Mouse (Mus musculus) spleen, adult 2 months (tissue): ENCODE measurements around the gene Dnajb1. TPM values are rescaled to one million over a fixed set of nuclear protein-coding genes. Genes with fewer than 3 reads are reported as not detected.
A peak's percentile ranks its signal among the peaks of the same experiment; 100 is the strongest.

Experiments used
- DNase-seq, 2 experiments: peaks; one replicate each; pipeline versions ENCODE4 v3.0.0 to v3.0.0-alpha.2; 2012 to 2021; ENCODE audit warnings: low spot score in 2 of 2, low read depth in 1 of 2
- H3K27ac ChIP-seq: fragments of 200-500 bp; 2 replicates; pipeline ENCODE4 v1.5.1; 2012; ENCODE audit warnings: low read length, inconsistent platforms; ENCODE audit not compliant: insufficient read depth
- H3K27me3 ChIP-seq: fragments of 200-500 bp; 2 replicates; pipeline ENCODE4 v1.6.1; 2012; ENCODE audit warnings: mild to moderate bottlenecking, moderate library complexity, low read length, inconsistent platforms; ENCODE audit not compliant: control insufficient read depth, insufficient read depth
- H3K36me3 ChIP-seq: fragments of 200-500 bp; 2 replicates; pipeline ENCODE4 v1.6.1; 2012; ENCODE audit warnings: mild to moderate bottlenecking, low read length, inconsistent platforms; ENCODE audit not compliant: control insufficient read depth, insufficient read depth
- H3K4me1 ChIP-seq: fragments of 200-500 bp; 2 replicates; pipeline ENCODE4 v1.6.1; 2011; ENCODE audit warnings: inconsistent platforms; ENCODE audit not compliant: control insufficient read depth, insufficient read depth, insufficient read length
- H3K4me3 ChIP-seq: fragments of 200-500 bp; 2 replicates; pipeline ENCODE4 v1.5.1; 2011; ENCODE audit warnings: mild to moderate bottlenecking, inconsistent platforms; ENCODE audit not compliant: insufficient read depth, insufficient read length; ENCODE audit errors: extremely low read depth
- CTCF ChIP-seq: fragments of 200-500 bp; IDR thresholded peaks from 2 replicates; pipeline ENCODE4 v1.5.1; 2011; ENCODE audit warnings: mild to moderate bottlenecking, inconsistent platforms; ENCODE audit not compliant: insufficient read depth, insufficient read length, insufficient replicate concordance; ENCODE audit errors: extremely low read depth
- POLR2A ChIP-seq: fragments of 200-500 bp; IDR thresholded peaks from 2 replicates; pipeline ENCODE4 v1.6.1; 2011; ENCODE audit warnings: low read depth, low read length, inconsistent platforms
- WGBS: fragments of 180-500 bp; shearing (Covaris S2); methylation state at CpG from one replicate; pipeline ENCODE4 v1.1.7; 2018; 5-methylcytosine and 5-hydroxymethylcytosine counted together
- polyA plus RNA-seq: library from polyadenylated mRNA; depleted of rRNA; stranded (reverse); fragments of >200 nt; gene quantifications from 2 replicates; pipeline ENCODE4 v1.2.3, GENCODE M21; 2012; rRNA removed

Gene Dnajb1
- polyA plus RNA-seq, 1 experiment: 24.9 TPM

DNA sequence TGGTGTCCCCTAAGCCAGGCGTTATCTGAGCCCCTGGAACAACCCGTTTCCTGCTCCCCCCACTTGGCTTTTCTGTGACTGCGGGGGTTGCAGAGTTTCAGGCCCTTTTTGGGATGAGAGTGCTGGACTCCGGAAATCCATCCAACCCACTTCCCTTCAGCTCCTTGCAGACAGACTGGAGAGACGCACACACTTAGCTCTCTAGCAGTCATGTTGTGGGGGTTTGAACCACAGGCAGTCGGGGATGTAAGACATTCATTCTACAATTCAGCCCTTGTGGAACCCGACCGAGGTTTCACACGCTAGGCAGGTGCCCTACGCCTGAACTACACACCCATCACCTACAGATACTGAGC lies 45.6 kb downstream of the Dnajb1 start:
- H3K4me1 ChIP-seq: peaks cover 15% of the 10 kb centered on the region
- 30% methylated on average over 10 of the region's 10 CpGs for WGBS
- H3K4me3 ChIP-seq: peak overlapping the region; percentile 6

DNA sequence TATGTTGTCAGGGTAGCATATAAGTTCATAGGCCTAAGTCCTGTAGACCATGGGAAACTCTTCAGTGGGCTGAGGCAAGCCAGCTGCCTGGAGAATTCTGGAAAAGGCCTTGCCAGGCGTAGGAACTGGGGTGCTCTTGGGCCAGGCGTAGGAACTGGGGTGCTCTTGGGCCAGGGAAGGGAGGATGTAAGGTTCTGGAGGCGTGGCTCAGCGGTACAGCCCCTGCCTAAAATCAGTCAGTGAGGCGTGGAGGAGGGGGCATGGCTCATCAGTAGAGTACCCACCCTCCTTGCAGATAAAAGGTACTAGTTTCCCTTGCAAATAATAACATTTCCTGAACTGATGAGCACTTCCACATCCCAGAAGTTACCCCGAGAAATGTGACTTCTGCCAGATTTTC lies 46.7 kb downstream of the Dnajb1 start:
- no peak for TF ChIP-seq CTCF
- TF ChIP-seq POLR2A: no peak

More for the DNA sequence above, 45.6 kb downstream of the Dnajb1 start:
- Histone ChIP-seq H3K27ac (no peak overlapping the region), H3K27me3 (no peaks in the 10 kb centered on the region; the same call in 1 of the 2 replicates), H3K36me3 (no peaks in the 10 kb centered on the region)
- TF ChIP-seq POLR2A (no peak), CTCF (no peak)
- DNase-seq: no peak

DNA sequence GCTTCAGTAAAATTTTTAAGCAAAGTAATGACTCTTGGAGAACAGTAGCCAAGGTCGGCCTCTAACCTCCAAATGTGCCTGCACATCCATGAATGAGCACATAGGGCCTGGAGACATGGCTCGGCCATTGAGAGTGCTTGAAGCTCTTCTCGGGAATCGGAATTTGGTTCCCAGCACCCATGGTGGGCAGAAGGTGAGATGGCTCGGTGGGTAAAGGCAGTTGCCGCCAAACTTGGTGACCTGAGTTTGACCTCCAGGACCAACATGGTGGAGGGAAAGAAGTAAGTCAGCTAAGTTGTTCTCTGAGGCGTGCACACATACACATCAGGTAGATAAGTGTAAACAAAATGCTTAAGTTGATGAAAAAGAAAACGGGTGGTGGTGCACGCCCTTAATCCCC lies 48.0 kb downstream of the Dnajb1 start:
- Histone ChIP-seq H3K27me3 (no peaks in the 10 kb centered on the region; the same call in 1 of the 2 replicates), H3K4me1 (peaks cover 15% of the 10 kb centered on the region), H3K4me3 (no peak overlapping the region), H3K36me3 (no peaks in the 10 kb centered on the region), H3K27ac (no peak overlapping the region)
- DNase-seq: no peak
- TF ChIP-seq POLR2A (no peak), CTCF (no peak)
- 94% methylated on average over 9 of the region's 9 CpGs for WGBS

More for the DNA sequence above, 46.7 kb downstream of the Dnajb1 start:
- no peak overlapping the region for H3K4me3 ChIP-seq
- WGBS: 91% methylated on average over 6 of the region's 6 CpGs
- no peak overlapping the region for H3K27ac ChIP-seq
- DNase-seq: no peak
- H3K4me1 ChIP-seq: peaks cover 15% of the 10 kb centered on the region
- H3K27me3 ChIP-seq: no peaks in the 10 kb centered on the region; the same call in 1 of the 2 replicates
- H3K36me3 ChIP-seq: no peaks in the 10 kb centered on the region

DNA sequence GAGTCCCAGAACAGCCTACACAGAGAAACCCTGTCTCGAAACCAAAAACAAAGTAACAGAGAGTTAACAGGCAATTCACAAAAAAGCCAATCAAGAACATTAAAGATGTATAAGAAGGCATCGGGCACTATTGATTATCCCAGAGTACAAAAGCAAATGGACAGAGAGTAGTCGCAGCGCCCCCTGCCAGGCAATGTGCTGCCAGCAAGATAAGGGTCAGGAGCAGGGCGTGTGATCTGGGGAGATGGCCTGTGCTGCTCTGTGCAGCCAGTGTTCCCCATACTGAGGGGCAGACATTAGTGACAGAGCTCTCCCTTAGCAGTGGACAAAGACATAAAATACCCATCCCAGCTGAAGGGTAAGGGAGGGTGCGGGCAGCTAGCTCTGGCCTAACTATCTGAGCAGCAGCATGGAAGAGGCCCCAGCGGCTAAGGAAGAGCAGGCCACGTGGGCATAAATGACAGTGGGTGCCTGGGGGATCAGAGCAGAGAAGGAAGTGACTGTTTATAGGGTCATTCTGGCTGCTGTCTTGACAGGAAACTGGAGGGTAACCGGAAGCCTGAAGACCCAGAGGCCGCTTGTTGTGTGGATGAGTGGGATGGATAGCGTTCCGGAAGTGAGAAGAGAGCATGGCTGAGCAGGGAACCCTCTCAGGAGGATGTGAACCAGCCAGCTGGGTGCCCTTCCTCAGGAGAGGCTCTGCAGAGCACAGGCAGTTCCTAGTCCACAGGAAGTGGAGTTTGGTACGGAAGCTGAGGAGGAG lies 48.7 kb downstream of the Dnajb1 start:
- Histone ChIP-seq H3K27ac (no peak overlapping the region), H3K4me1 (peaks cover 15% of the 10 kb centered on the region), H3K36me3 (no peaks in the 10 kb centered on the region), H3K4me3 (no peak overlapping the region), H3K27me3 (no peaks in the 10 kb centered on the region; the same call in 1 of the 2 replicates)
- WGBS: 79% methylated on average over 13 of the region's 13 CpGs
- no peak for DNase-seq
- no peak for TF ChIP-seq CTCF

DNA sequence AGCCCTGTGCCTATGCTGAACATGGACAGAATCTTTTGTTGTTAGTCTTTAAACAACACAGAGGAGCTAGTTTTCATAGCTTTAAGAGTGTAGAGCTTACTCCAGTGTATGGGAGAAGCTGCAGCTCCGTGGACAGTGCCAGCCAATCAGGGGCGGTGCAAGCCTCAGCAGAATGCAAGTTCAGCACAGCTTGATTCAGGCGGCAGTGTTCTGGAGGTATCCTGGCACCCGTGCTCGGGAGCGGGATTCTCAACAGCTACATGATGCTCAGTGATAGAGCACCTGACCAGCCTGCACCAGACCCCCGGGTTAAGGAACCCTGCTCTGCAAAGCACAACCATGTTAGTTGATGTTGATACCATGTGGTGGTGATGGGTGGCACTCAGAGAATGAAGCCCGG lies 52.6 kb downstream of the Dnajb1 start:
- Histone ChIP-seq H3K36me3 (no peaks in the 10 kb centered on the region), H3K4me1 (peaks cover 3% of the 10 kb centered on the region; the same call in 1 of the 2 replicates)

DNA sequence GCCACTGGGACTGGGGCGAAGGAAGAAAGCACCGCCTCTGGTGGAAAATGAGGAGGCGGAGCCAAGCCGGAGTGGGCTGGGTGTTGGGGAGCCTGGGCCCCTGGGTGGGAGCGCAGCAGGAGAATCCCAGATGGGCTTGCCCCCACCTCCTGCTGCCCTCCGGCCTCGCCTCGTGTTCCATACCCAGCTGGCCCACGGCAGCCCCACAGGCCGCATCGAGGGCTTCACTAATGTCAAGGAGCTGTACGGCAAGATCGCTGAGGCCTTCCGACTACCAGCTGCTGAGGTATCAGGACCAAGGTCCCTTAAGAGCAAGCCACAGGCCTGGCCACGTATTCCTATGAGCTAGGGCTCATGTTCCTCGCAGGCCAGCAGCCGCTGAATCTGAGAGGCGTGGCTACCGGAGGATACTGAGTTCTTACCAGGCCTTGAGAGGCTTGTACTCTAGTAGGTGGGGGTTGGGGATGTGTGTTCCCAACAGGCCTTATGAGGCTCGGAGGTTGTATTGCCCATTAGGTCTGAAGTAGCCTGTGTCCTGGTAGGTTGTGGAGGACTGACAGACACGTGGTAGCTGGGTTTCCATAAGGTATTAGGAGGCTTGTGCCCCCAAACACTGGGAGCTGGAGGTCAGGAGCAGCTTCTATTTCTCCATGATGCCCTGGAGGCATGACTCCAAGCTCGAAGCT lies 53.1 kb downstream of the Dnajb1 start:
- H3K4me1 ChIP-seq: peaks cover 3% of the 10 kb centered on the region; the same call in 1 of the 2 replicates
- TF ChIP-seq POLR2A (no peak), CTCF (no peak)
- H3K27me3 ChIP-seq: no peaks in the 10 kb centered on the region
- H3K27ac ChIP-seq: no peak overlapping the region
- no peaks in the 10 kb centered on the region for H3K36me3 ChIP-seq
- no peak overlapping the region for H3K4me3 ChIP-seq
- WGBS: 74% methylated on average over 22 of the region's 22 CpGs
- DNase-seq: no peak

More for the DNA sequence above, 52.6 kb downstream of the Dnajb1 start:
- Histone ChIP-seq H3K4me3 (no peak overlapping the region), H3K27ac (no peak overlapping the region), H3K27me3 (no peaks in the 10 kb centered on the region)
- 70% methylated on average over 8 of the region's 8 CpGs for WGBS
- TF ChIP-seq CTCF: no peak
- no peak for TF ChIP-seq POLR2A
- DNase-seq: no peak

Other genes starting within 250 kb of the Dnajb1 start
- 0.01 TPM in 1 of 2 replicates, not detected in the other for gene Clgn, start 218.3 kb upstream of the Dnajb1 start, polyA plus RNA-seq
- gene Scoc, start 149.8 kb upstream of the Dnajb1 start, polyA plus RNA-seq: 1.9 and 2.0 TPM in 2 replicates
- not detected in 2 replicates for gene Olfr370, start 72.4 kb upstream of the Dnajb1 start, polyA plus RNA-seq
- 169 and 246 TPM in 2 replicates for gene Ndufb7, start 41.5 kb upstream of the Dnajb1 start, polyA plus RNA-seq
- gene Tecr, start 222 bp upstream of the Dnajb1 start, polyA plus RNA-seq: 309 and 381 TPM in 2 replicates
- gene Gipc1, start 44.5 kb downstream of the Dnajb1 start, polyA plus RNA-seq: 27.7 and 32.5 TPM in 2 replicates
- 2.3 TPM in 2 replicates for gene Ptger1, start 58.5 kb downstream of the Dnajb1 start, polyA plus RNA-seq
- gene Pkn1, start 91.0 kb downstream of the Dnajb1 start, polyA plus RNA-seq: 165 and 208 TPM in 2 replicates
- gene Ddx39, start 107.0 kb downstream of the Dnajb1 start, polyA plus RNA-seq: 52.9 TPM in 2 replicates
- 232 and 275 TPM in 2 replicates for gene Adgre5, start 133.1 kb downstream of the Dnajb1 start, polyA plus RNA-seq